Mouse (Mus musculus): ENCODE measurements around the gene Lmntd2.

Lmntd2 gene

DNA sequence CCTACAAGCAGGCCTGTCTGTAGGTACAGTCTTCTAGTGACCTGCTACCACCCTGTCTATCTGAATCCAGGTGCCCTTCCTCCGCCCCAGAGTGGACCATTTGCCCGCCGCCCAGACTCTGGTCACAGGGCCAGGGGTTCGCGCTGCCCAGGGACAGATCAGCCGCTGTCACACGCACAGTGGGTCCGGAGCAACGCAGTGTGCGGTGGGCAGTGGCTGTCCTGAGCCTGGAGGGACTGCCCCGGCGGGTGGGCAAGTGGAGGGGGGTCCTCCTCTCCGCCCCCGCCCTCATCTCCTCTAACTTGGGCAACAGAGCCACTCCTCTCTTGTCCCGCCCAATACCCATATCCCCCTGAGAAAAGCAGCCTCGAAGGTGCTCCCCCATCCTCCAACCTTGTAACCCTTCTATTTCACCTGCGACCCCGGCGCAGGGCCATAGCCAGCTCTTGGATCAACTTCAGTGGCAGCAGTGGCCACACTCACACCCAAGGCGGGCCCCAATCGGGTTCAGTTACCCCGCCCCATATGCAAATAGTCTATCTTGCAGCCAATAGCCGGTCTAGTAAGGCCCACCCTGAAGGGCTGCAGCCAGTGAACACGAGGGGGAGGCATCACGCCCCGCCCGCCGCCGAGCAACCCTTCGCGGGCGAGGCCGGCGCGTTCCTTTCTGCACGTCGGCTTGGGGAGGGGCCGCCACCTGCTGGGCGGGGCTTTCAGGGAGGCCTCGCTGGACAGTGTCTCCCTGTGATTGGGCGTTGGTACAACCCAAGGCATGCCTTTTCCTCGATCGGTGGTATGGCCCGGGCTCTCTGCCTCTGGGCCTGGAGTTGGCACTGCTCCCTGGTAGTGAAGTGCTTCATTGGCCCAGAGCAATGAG lies 7.6 kb upstream of the Lmntd2 start:
- Histone ChIP-seq H3K27me3 (ENCODE audit: control insufficient read depth, insufficient read depth, low read length, poor library complexity, severe bottlenecking) (no peaks in the 10 kb centered on the region; the same call in 1 of the 2 replicates), H3K36me3 (ENCODE audit: control insufficient read depth, insufficient read depth, low read length, poor library complexity, severe bottlenecking) (no peaks in the 10 kb centered on the region)
- DNase-seq (ENCODE audit: low read depth, low spot score): peak; percentile 93

DNA sequence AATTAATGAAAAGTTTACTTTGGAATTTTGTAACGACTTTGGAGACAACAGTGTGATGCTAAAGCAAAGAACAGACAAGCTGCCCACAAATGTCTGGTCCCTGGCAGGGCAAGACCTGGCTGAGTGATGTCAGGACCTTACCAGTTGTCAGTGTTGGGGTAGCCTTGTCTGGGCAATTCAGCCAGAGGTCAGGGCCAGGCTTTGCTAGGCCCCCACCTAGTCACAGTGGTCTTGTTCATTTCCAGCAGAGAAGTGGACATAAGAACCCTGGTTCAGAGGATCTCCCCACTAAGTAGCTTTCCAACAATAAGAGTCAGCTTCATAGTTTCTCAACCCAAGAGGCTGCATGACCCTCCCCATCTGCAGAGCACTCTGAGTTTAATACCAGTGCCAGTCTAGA lies 6.5 kb upstream of the Lmntd2 start:
- no peak for DNase-seq (ENCODE audit: low read depth, low spot score)
- Histone ChIP-seq H3K36me3 (ENCODE audit: control insufficient read depth, insufficient read depth, low read length, poor library complexity, severe bottlenecking) (no peaks in the 10 kb centered on the region), H3K27me3 (ENCODE audit: control insufficient read depth, insufficient read depth, low read length, poor library complexity, severe bottlenecking) (no peaks in the 10 kb centered on the region; the same call in 1 of the 2 replicates)

GRCm38 (mm10) chr7:141219558-141220099 lies 5.7 kb upstream of the Lmntd2 start:
- DNase-seq (ENCODE audit: low read depth, low spot score): no peak
- Histone ChIP-seq H3K36me3 (ENCODE audit: control insufficient read depth, insufficient read depth, low read length, poor library complexity, severe bottlenecking) (no peaks in the 10 kb centered on the region), H3K27me3 (ENCODE audit: control insufficient read depth, insufficient read depth, low read length, poor library complexity, severe bottlenecking) (no peaks in the 10 kb centered on the region; the same call in 1 of the 2 replicates)

DNA sequence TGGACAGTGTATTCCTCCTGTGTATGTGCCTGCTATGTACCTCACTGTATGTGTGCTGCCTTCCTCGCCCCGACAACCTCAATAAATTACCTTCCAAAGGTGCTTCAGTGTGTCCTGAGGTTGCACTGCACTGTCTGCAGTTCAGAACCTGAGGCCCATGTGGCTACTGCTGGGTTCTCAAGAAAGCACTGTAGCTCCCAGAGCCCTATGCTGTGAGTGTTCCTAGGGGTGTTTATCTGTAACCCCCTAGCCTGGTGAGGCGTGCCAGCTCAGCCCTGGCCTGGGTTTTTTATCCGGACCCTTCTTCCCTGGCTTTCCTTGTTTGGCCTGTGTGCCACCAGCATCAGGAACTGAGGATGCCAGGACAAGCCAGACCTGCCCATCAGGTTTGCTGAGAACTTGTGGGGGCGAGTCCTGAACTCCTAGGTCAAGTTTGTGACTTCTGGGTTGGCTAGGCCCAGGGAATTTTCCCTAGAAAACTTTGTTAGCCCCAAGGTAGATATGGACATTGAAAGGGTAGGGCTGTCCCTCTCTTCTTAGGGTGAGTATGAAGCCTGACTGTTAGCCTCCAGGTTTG lies 4.8 kb upstream of the Lmntd2 start:
- no peak for DNase-seq (ENCODE audit: low read depth, low spot score)
- no peaks in the 10 kb centered on the region for H3K36me3 ChIP-seq (ENCODE audit: control insufficient read depth, insufficient read depth, low read length, poor library complexity, severe bottlenecking)
- H3K27me3 ChIP-seq (ENCODE audit: control insufficient read depth, insufficient read depth, low read length, poor library complexity, severe bottlenecking): no peaks in the 10 kb centered on the region

DNA sequence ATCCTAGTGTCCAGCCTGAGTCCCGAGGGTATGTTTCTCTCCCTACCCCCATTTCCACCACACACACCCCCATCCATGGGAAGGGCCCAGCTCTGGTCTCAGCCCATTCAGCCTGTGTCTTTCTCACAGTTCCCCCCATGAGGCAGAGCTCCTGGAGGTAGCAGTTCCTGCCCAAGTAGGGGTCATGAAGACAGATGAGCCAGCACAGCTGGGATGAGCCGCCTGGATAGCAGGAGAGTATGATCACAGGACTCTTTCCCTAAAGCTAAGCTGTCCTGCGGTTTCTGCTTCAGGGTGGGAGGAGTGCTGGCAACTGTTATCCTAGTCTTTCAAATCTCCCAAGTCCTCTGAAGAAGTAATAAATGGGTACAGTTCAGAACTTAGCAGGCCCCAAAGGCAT lies 4.3 kb upstream of the Lmntd2 start:
- Histone ChIP-seq H3K36me3 (ENCODE audit: control insufficient read depth, insufficient read depth, low read length, poor library complexity, severe bottlenecking) (no peaks in the 10 kb centered on the region), H3K27me3 (ENCODE audit: control insufficient read depth, insufficient read depth, low read length, poor library complexity, severe bottlenecking) (no peaks in the 10 kb centered on the region)
- no peak for DNase-seq (ENCODE audit: low read depth, low spot score)

DNA sequence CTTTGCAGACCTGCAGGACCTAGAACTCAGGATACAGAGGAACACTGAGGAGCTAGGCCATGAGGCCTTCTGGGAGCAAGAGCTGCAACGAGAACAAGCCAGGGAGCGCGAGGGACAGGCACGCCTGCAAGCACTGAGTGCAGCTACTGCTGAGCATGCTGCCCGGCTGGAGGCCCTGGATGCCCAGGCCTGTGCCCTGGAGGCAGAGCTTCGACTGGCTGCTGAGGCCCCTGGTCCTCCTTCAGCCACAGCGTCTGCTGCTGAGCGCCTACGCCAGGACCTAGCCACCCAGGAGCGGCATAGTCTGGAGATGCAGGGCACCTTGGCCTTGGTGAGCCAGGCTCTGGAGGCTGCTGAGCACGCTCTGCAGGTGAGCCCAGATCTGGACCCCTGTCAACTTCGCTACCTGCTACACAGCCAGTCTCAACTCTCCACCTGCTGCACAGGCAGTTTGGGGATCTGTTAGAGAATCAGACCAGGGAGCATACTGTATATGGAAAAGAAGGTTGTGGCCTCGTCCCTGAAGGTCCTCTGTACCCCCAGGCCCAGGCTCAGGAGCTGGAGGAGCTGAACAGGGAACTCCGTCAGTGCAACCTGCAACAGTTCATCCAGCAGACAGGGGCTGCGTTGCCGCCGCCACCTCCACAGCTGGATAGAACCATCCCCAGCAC lies 3.6 kb upstream of the Lmntd2 start:
- DNase-seq (ENCODE audit: low read depth, low spot score): no peak
- H3K36me3 ChIP-seq (ENCODE audit: control insufficient read depth, insufficient read depth, low read length, poor library complexity, severe bottlenecking): no peaks in the 10 kb centered on the region
- no peaks in the 10 kb centered on the region for H3K27me3 ChIP-seq (ENCODE audit: control insufficient read depth, insufficient read depth, low read length, poor library complexity, severe bottlenecking)

- Histone ChIP-seq H3K36me3 (ENCODE audit: control insufficient read depth, insufficient read depth, low read length, poor library complexity, severe bottlenecking) (no peaks in the 10 kb centered on the region), H3K27me3 (ENCODE audit: control insufficient read depth, insufficient read depth, low read length, poor library complexity, severe bottlenecking) (no peaks in the 10 kb centered on the region)
- no peak for DNase-seq (ENCODE audit: low read depth, low spot score)
Observed at GRCm38 (mm10) chr7:141216894-141217293, 3.0 kb upstream of the Lmntd2 start.

DNA sequence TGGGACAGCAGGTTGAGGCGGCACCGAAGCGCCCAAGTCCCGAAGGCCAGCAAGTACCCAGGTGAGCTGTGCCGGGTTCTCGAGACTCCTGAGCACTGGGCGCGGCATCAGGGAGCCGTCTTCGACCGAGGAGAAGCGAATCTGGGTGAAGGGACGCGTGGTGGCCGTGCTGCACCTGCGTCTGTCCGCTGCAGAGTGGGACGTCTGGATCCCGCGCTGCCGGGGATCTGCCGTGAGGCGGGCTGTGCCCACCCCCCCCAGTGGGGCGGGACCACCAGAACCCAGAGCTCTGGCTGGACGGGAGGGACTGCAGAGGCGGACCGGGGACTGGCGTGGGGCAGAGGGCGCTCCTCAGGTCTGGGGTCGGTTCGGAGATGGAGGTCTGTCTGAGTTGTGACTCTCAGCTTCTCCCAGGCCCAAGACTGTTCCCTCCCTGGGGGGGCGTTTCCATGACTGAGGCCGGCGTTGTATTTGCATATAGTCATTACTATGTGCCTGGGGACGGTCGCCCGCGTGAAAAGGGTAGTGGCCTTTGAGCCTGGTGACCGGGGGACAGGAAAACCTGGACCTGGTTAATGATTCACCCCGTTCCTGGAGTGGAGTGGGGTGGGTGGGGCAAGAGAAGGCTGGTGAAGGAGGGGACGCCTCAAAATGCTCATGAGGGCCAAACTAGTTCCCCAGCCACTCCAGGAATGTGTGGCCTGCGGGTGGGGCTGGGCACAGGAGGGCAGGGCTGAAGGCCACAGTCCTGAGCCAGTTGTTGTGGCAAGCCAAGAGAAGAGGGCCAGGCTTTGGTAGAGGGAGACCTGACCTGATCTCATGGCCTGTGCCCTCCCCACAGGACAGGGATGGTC lies 2.2 kb upstream of the Lmntd2 start:
- H3K36me3 ChIP-seq (ENCODE audit: control insufficient read depth, insufficient read depth, low read length, poor library complexity, severe bottlenecking): no peaks in the 10 kb centered on the region
- peak; percentile 68 for DNase-seq (ENCODE audit: low read depth, low spot score)
- H3K27me3 ChIP-seq (ENCODE audit: control insufficient read depth, insufficient read depth, low read length, poor library complexity, severe bottlenecking): no peaks in the 10 kb centered on the region

DNA sequence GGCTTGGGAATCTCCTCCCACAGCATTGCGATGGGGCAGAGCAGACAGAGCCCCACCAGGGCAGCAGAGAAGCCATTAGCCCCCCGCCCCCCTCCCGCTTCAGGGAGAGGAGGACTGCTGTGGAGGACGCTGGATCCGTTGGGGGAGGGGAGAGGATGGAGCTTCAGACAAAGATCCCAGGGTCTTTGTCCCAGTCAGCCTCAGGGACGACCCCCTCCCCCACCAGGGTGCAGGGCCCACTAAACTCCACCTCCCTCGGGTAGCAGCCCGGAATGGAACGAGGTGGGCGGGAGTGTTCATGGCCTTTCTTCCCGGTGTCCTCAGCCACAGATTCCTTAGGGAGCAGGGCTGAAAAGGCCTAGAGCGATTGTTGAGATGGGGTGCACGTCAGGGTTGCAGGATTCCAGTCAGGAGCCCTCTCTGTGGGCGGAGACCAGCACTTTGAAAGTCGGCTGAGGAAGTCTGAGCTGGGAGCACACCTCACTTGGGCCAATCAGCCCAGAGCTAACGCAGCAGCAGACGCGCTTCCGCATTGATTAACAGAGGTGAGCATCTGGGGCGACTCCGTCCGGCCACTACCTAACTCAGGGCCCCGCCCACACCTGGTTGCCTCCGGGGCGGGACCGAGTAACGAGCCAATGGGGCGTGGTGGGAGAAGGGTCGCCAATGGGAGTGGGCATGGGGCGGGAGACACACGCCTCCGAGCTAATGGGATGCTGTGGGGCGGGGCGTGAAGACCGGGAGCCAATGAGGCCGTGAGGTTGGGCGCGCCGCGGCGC lies 1.4 kb upstream of the Lmntd2 start, which contains the start of gene Rassf7:
Rassf7 (plus strand) TSS at position 760 of the 779 bp plus-strand sequence.
- no peaks in the 10 kb centered on the region for H3K36me3 ChIP-seq (ENCODE audit: control insufficient read depth, insufficient read depth, low read length, poor library complexity, severe bottlenecking)
- H3K27me3 ChIP-seq (ENCODE audit: control insufficient read depth, insufficient read depth, low read length, poor library complexity, severe bottlenecking): no peaks in the 10 kb centered on the region
- peak; percentile 98 for DNase-seq (ENCODE audit: low read depth, low spot score)

GRCm38 (mm10) chr7:141214310-141214709 lies 430 bp upstream of the Lmntd2 start:
- Histone ChIP-seq H3K36me3 (ENCODE audit: control insufficient read depth, insufficient read depth, low read length, poor library complexity, severe bottlenecking) (no peaks in the 10 kb centered on the region), H3K27me3 (ENCODE audit: control insufficient read depth, insufficient read depth, low read length, poor library complexity, severe bottlenecking) (no peaks in the 10 kb centered on the region)
- no peak for DNase-seq (ENCODE audit: low read depth, low spot score)

- no peak for DNase-seq (ENCODE audit: low read depth, low spot score)
- Histone ChIP-seq H3K27me3 (ENCODE audit: control insufficient read depth, insufficient read depth, low read length, poor library complexity, severe bottlenecking) (no peaks in the 10 kb centered on the region), H3K36me3 (ENCODE audit: control insufficient read depth, insufficient read depth, low read length, poor library complexity, severe bottlenecking) (no peaks in the 10 kb centered on the region)
Observed at GRCm38 (mm10) chr7:141213133-141213532, 747 bp downstream of the Lmntd2 start.

DNA sequence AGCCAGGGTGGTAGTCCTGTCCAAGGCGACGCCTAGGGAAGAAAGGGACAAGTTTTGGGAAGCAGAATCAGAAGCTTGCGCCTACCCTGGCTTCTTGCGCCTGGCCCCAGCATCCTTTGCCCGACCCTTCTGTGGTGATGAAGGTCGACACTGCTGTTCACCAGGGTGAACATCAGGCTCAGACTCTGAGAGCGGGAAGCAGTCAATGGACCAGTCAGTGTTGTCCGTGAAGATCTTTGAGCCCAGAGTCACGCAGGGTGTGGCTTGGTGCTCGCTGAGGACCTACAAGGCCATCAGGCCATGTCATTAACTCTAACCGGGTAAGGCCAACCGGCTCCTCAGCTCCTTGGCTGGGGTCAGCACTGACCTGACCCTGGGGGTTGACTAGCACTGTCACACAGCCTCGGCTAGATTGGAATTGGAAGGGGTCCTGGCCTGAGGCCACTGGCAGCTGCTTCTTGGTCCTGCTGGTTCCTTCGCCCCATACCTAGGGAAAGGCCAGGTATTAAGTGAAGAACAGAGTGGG lies 3.2 kb downstream of the Lmntd2 start:
- no peak for DNase-seq (ENCODE audit: low read depth, low spot score)
- no peaks in the 10 kb centered on the region for H3K36me3 ChIP-seq (ENCODE audit: control insufficient read depth, insufficient read depth, low read length, poor library complexity, severe bottlenecking)
- H3K27me3 ChIP-seq (ENCODE audit: control insufficient read depth, insufficient read depth, low read length, poor library complexity, severe bottlenecking): no peaks in the 10 kb centered on the region

DNA sequence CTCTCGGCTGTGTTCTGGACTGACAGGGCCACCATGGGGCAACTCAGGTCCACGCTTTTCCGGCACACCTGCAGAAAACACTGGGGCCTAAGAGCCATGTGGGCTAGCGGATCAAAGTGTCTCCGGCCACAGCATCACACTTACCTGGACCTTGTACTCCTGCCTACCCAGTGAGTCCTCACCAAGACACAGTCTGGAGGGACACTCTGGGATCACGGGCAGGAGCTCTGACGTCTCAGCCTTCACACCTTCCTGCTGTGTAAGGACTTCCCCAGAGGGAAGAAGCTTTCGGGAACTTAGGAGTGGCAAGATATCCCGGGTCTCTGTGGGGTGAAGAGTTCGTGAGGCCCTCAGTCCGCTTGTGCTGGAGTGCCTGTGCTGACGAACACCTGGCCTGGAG lies 3.7 kb downstream of the Lmntd2 start:
- H3K36me3 ChIP-seq (ENCODE audit: control insufficient read depth, insufficient read depth, low read length, poor library complexity, severe bottlenecking): no peaks in the 10 kb centered on the region
- DNase-seq (ENCODE audit: low read depth, low spot score): no peak
- H3K27me3 ChIP-seq (ENCODE audit: control insufficient read depth, insufficient read depth, low read length, poor library complexity, severe bottlenecking): no peaks in the 10 kb centered on the region
